Mouse (Mus musculus): ENCODE measurements around the gene Efhd1. TPM values are rescaled to one million over a fixed set of nuclear protein-coding genes. Genes with fewer than 3 reads are reported as not detected.

Efhd1 gene
- polyA plus RNA-seq, 1 experiment from 2014 or later = 0.44 TPM

DNA sequence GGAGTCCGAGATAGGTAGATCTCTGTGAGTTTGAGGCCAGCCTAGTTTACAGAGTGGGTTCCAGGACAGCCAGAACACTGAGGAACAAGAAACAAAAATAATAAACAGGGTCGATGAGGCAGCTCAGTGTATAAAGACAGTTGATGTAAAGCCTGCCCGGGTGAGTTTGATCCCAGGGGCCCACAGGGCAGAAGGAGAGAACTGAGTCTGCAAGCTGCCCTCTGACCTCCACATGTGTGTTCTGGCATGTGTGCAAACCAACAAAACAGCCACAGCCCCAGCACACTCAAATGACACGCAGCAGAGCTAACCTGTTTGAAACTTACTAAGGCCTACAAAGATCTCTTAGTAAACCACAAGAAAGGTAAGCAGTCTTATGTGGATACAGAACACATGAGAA is 30.8 kb downstream of the Efhd1 start:
- Histone ChIP-seq H3K27ac (no peak overlapping the region), H3K9me3 (no peaks in the 10 kb centered on the region), H3K4me3 (no peak overlapping the region), H3K36me3 (no peaks in the 10 kb centered on the region), H3K4me1 (peaks cover 14% of the 10 kb centered on the region), H3K27me3 (ENCODE audit: insufficient read depth, poor library complexity, severe bottlenecking) (peaks cover 3% of the 10 kb centered on the region; the same call in 1 of the 2 replicates)
- no peak for DNase-seq (ENCODE audit: low spot score)
- WGBS = 68% methylated on average over 4 of the region's 4 CpGs

DNA sequence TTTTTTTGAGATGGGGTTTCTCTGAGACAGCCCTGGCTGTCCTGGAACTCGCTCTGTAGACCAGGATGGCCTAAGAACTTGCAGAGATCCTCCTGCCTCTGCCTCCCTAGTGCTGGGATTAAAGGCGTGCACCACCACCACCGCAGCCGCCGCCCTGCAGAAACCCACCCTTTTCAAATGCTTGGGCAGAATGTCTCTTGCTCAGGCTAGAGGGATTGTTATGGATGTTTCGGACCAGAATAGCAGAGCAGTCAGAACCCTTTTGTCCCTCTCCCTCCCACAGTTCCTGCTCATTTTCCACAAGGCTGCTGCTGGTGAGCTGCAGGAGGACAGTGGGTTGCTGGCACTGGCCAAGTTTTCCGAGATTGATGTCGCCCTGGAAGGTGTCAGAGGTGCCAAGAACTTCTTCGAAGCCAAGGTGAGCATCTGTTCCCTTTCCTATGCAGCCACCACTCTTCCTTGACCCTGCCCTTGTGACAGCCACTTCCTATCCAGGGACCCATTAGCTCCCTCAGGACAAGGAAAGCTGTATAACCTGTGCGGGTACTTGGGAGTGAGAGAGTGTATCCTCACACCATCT is 33.3 kb downstream of the Efhd1 start:
- Histone ChIP-seq H3K9me3 (no peaks in the 10 kb centered on the region), H3K36me3 (no peaks in the 10 kb centered on the region), H3K4me3 (no peak overlapping the region), H3K27ac (no peak overlapping the region), H3K27me3 (ENCODE audit: insufficient read depth, poor library complexity, severe bottlenecking) (peaks cover 3% of the 10 kb centered on the region; the same call in 1 of the 2 replicates), H3K4me1 (peaks cover 10% of the 10 kb centered on the region)
- no peak for DNase-seq (ENCODE audit: low spot score)
- 82% methylated on average over 10 of the region's 10 CpGs for WGBS

- 69% methylated on average over 14 of the region's 14 CpGs for WGBS
- DNase-seq (ENCODE audit: low spot score) = no peak
- no peaks in the 10 kb centered on the region for H3K9me3 ChIP-seq
These were observed 36.5 kb downstream of the Efhd1 start for GRCm38 (mm10) chr1:87300360-87301286.

GRCm38 (mm10) chr1:87301971-87302370 is 37.8 kb downstream of the Efhd1 start:
- Histone ChIP-seq H3K27me3 (ENCODE audit: insufficient read depth, poor library complexity, severe bottlenecking) (no peaks in the 10 kb centered on the region), H3K9me3 (no peaks in the 10 kb centered on the region), H3K4me1 (0 out of 2 replicates have a peak, but pooled peaks cover 7% of the 10 kb centered on the region), H3K36me3 (no peaks in the 10 kb centered on the region), H3K27ac (no peak overlapping the region), H3K4me3 (no peak overlapping the region)
- WGBS = 75% methylated on average over 2 of the region's 2 CpGs
- no peak for DNase-seq (ENCODE audit: low spot score)

More at GRCm38 (mm10) chr1:87300360-87301286, 36.5 kb downstream of the Efhd1 start:
- H3K36me3 ChIP-seq = no peaks in the 10 kb centered on the region
- no peaks in the 10 kb centered on the region for H3K27me3 ChIP-seq (ENCODE audit: insufficient read depth, poor library complexity, severe bottlenecking)
- 0 out of 2 replicates have a peak, but pooled peaks cover 7% of the 10 kb centered on the region for H3K4me1 ChIP-seq
- H3K27ac ChIP-seq = no peak overlapping the region
- no peak overlapping the region for H3K4me3 ChIP-seq

DNA sequence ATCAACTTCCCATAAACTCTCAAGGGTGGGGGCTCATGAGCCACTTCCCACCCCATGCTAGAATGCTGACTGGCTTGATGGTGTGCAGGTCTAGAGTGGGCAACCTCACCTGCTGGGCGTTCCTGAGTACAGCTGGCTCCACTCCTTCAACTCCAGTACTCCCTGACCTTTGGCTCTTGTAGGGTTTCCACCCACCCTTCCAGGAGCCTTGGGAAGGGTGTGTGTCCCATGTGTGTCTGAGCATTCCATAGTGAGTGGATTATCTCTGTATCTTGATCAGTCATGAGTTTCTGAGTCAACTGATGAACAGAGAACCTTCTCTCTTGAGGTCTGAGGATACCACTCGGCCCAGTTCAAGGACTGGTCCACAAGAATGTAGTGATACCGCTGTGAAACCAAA is 44.8 kb downstream of the Efhd1 start:
- Histone ChIP-seq H3K27me3 (ENCODE audit: insufficient read depth, poor library complexity, severe bottlenecking) (no peaks in the 10 kb centered on the region), H3K4me3 (no peak overlapping the region), H3K9me3 (no peaks in the 10 kb centered on the region), H3K27ac (no peak overlapping the region), H3K4me1 (0 out of 2 replicates have a peak, but pooled peaks cover 3% of the 10 kb centered on the region), H3K36me3 (no peaks in the 10 kb centered on the region)
- WGBS = 86% methylated on average over 3 of the region's 3 CpGs
- DNase-seq (ENCODE audit: low spot score) = no peak

GRCm38 (mm10) chr1:87309621-87310020 is 45.5 kb downstream of the Efhd1 start:
- Histone ChIP-seq H3K4me3 (no peak overlapping the region), H3K4me1 (0 out of 2 replicates have a peak, but pooled peaks cover 3% of the 10 kb centered on the region), H3K27ac (no peak overlapping the region), H3K9me3 (no peaks in the 10 kb centered on the region), H3K27me3 (ENCODE audit: insufficient read depth, poor library complexity, severe bottlenecking) (no peaks in the 10 kb centered on the region), H3K36me3 (no peaks in the 10 kb centered on the region)
- DNase-seq (ENCODE audit: low spot score) = no peak
- 66% methylated on average over 16 of the region's 16 CpGs for WGBS

DNA sequence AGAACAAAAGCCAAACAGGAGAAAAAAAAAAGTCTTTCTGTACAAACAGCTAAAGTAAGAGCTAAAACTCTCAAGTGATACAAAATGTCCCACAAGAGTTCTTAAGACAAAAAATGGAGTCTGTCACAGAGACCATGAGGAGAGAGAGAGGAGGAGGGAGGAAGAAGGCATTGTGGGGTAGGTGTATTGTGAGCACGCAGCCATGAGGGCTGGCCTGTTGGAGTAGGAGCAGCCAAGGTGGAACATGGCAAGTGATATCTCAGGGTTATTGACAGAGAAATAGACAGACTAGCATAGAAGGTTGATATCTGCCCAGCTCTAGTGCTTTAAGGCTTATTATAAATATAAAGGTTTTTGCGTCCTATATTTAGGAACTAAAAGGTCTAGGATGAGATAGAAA is 48.5 kb downstream of the Efhd1 start:
- no peaks in the 10 kb centered on the region for H3K9me3 ChIP-seq
- 84% methylated on average over 2 of the region's 2 CpGs for whole genome bisulfite sequencing

DNA sequence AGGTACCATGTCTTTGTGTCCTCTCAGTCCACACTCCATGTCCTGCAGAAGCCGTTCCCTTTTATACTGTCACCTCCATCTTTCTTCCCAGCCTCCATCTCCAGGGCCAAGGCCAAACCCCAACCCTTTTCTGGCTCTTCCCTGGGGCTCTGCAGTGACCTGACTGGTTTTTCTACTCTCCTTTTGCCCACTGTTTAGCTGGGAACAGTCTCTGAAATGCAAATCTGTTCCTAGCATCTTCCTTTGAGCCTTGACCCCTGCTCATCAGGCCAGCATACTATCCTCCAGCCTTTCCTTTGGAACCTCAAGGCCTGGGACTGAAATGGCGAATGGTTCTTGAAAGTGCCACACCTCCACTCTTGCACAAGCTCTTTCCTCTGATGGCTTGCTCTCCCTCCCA is 49.0 kb downstream of the Efhd1 start:
- WGBS = 85% methylated on average over 2 of the region's 2 CpGs
- no peak overlapping the region for H3K27ac ChIP-seq

More for the DNA sequence above, 48.5 kb downstream of the Efhd1 start:
- Histone ChIP-seq H3K36me3 (no peaks in the 10 kb centered on the region), H3K27ac (no peak overlapping the region), H3K27me3 (ENCODE audit: insufficient read depth, poor library complexity, severe bottlenecking) (no peaks in the 10 kb centered on the region), H3K4me1 (0 out of 2 replicates have a peak, but pooled peaks cover 3% of the 10 kb centered on the region), H3K4me3 (no peak overlapping the region)
- DNase-seq (ENCODE audit: low spot score) = no peak

GRCm38 (mm10) chr1:87313843-87314570 is 49.8 kb downstream of the Efhd1 start:
- Histone ChIP-seq H3K4me1 (0 out of 2 replicates have a peak, but pooled peaks cover 3% of the 10 kb centered on the region), H3K4me3 (no peak overlapping the region), H3K27ac (no peak overlapping the region), H3K36me3 (no peaks in the 10 kb centered on the region), H3K27me3 (ENCODE audit: insufficient read depth, poor library complexity, severe bottlenecking) (no peaks in the 10 kb centered on the region), H3K9me3 (no peaks in the 10 kb centered on the region)
- 85% methylated on average over 8 of the region's 8 CpGs for WGBS
- no peak for DNase-seq (ENCODE audit: low spot score)

More for the DNA sequence above, 49.0 kb downstream of the Efhd1 start:
- 0 out of 2 replicates have a peak, but pooled peaks cover 3% of the 10 kb centered on the region for H3K4me1 ChIP-seq
- no peaks in the 10 kb centered on the region for H3K36me3 ChIP-seq
- no peaks in the 10 kb centered on the region for H3K27me3 ChIP-seq (ENCODE audit: insufficient read depth, poor library complexity, severe bottlenecking)
- DNase-seq (ENCODE audit: low spot score) = no peak
- no peaks in the 10 kb centered on the region for H3K9me3 ChIP-seq
- no peak overlapping the region for H3K4me3 ChIP-seq

GRCm38 (mm10) chr1:87315431-87315830 is 51.3 kb downstream of the Efhd1 start:
- WGBS = 85% methylated on average over 2 of the region's 2 CpGs
- Histone ChIP-seq H3K36me3 (no peaks in the 10 kb centered on the region), H3K9me3 (peaks cover 7% of the 10 kb centered on the region; the same call in 1 of the 2 replicates), H3K4me3 (no peak overlapping the region), H3K27me3 (ENCODE audit: insufficient read depth, poor library complexity, severe bottlenecking) (no peaks in the 10 kb centered on the region), H3K4me1 (no peaks in the 10 kb centered on the region), H3K27ac (no peak overlapping the region)
- no peak for DNase-seq (ENCODE audit: low spot score)

GRCm38 (mm10) chr1:87315894-87316293 is 51.7 kb downstream of the Efhd1 start:
- Histone ChIP-seq H3K36me3 (no peaks in the 10 kb centered on the region), H3K27me3 (ENCODE audit: insufficient read depth, poor library complexity, severe bottlenecking) (no peaks in the 10 kb centered on the region), H3K27ac (no peak overlapping the region), H3K4me1 (no peaks in the 10 kb centered on the region), H3K9me3 (peaks cover 9% of the 10 kb centered on the region), H3K4me3 (no peak overlapping the region)
- DNase-seq (ENCODE audit: low spot score) = no peak
- 65% methylated on average over 2 of the region's 2 CpGs for WGBS

GRCm38 (mm10) chr1:87316672-87317071 is 52.5 kb downstream of the Efhd1 start:
- no peak for DNase-seq (ENCODE audit: low spot score)
- no peak overlapping the region for H3K4me3 ChIP-seq
- WGBS = 68% methylated on average over 3 of the region's 3 CpGs

More at GRCm38 (mm10) chr1:87316672-87317071, 52.5 kb downstream of the Efhd1 start:
- Histone ChIP-seq H3K4me1 (no peaks in the 10 kb centered on the region), H3K27me3 (ENCODE audit: insufficient read depth, poor library complexity, severe bottlenecking) (no peaks in the 10 kb centered on the region), H3K36me3 (no peaks in the 10 kb centered on the region), H3K9me3 (peaks cover 13% of the 10 kb centered on the region), H3K27ac (no peak overlapping the region)
